Mouse (Mus musculus): ENCODE measurements around the gene Zfp872. TPM values are rescaled to one million over a fixed set of nuclear protein-coding genes. Genes with fewer than 3 reads are reported as not detected.

The Zfp872 gene
- total and polyA plus RNA-seq, 3 experiments = not detected

DNA sequence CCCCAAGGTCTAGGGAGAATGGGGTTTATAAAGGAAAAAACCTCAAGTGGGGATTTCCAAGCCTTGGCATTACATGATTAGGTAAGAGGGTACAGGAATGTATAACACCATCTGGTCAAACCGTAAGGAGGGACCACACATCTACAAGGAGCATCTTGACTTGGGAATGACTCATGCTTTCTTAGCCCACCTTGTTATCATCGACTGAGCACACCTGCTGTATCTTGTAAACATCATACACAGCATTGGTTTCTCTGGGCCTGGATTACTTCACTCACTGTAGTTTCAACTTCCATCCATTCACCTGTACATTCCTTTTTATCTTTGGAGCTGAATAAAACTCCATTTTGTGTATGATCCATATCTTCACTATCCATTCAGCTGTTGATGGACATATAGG, 56.4 kb downstream of the Zfp872 start:
- Histone ChIP-seq H3K4me1 (ENCODE audit: control insufficient read depth in 1 of 2, insufficient read depth in 2 of 2) (no peaks in the 10 kb centered on the region), H3K36me3 (replicated peaks in 1 of 2; ENCODE audit: control insufficient read depth in 1 of 2, insufficient read depth in 1 of 2, low read length in 1 of 2) (peaks cover 26 to 73% of the 10 kb centered on the region in 2 experiments), H3K79me2 (replicated peaks; ENCODE audit: control insufficient read depth, extremely low read depth, insufficient read depth, poor library complexity, severe bottlenecking) (0 out of 2 replicates have a peak, but pooled peaks cover 3% of the 10 kb centered on the region), H3K27ac (ENCODE audit: insufficient read depth, low read depth) (no peak overlapping the region), H3K9me3 (replicated peaks; ENCODE audit: low read length) (peaks cover 24% of the 10 kb centered on the region), H3K27me3 (replicated peaks) (no peaks in the 10 kb centered on the region), H3K9ac (ENCODE audit: insufficient read depth, low read depth) (no peak overlapping the region), H3K4me2 (ENCODE audit: insufficient read depth, low read depth, poor library complexity, severe bottlenecking) (no peak overlapping the region), H3K4me3 (replicated peaks in 1 of 3; ENCODE audit: low read depth in 2 of 3, low read length in 2 of 3, poor library complexity in 1 of 3) (no peak overlapping the region)
- in situ Hi-C loops (cut with MboI; ENCODE audit: low pct_ligation_motif_present, low pct_unique_long_range_greater_than_20kb, low sequenced_read_pairs) (no loop called here), dilution Hi-C loops (cut with MboI; ENCODE audit: extremely low pct_ligation_motif_present, extremely low pct_unique_long_range_greater_than_20kb, low sequenced_read_pairs) (no loop called here)
- DNase-seq (ENCODE audit: extremely low read depth) = no peak
- TF ChIP-seq JUN (IDR thresholded peaks at IDR 0.05; ENCODE audit: insufficient read depth, low read depth, low read length) = no peak
- no peak for TF ChIP-seq HCFC1 (IDR thresholded peaks at IDR 0.05; ENCODE audit: low read depth, low read length)
- TF ChIP-seq TBP (conservative IDR thresholded peaks at IDR 0.05; ENCODE audit: low read depth, low read length) = no peak
- TF ChIP-seq RAD21 (IDR thresholded peaks at IDR 0.05; ENCODE audit: low read depth, low read length) = no peak
- TF ChIP-seq ZC3H11A (IDR thresholded peaks at IDR 0.05; ENCODE audit: low read depth, low read length) = no peak
- no peak for TF ChIP-seq ZMIZ1 (IDR thresholded peaks at IDR 0.05; ENCODE audit: low read depth, low read length)
- no peak for TF ChIP-seq KAT2A (IDR thresholded peaks at IDR 0.05; ENCODE audit: insufficient replicate concordance, low read length)
- no peak for TF ChIP-seq ZNF384 (IDR thresholded peaks at IDR 0.05; ENCODE audit: low read depth, low read length)
- TF ChIP-seq CHD1 (IDR thresholded peaks at IDR 0.05; ENCODE audit: low read depth, low read length) = no peak
- TF ChIP-seq MEF2A (IDR thresholded peaks at IDR 0.05; ENCODE audit: borderline replicate concordance, low read depth, low read length) = no peak

Other genes starting within 250 kb of the Zfp872 start
- 4.0 and 4.4 TPM in 2 replicates for gene Swsap1, start 232.3 kb upstream of the Zfp872 start, total RNA-seq (2012; rRNA removed)
- 4.1 and 4.4 TPM in 2 replicates for gene Swsap1, start 232.3 kb upstream of the Zfp872 start, total RNA-seq (2014; rRNA removed)
- gene Swsap1, start 232.3 kb upstream of the Zfp872 start, polyA plus RNA-seq (2012; ENCODE audit: insufficient read length, low read depth) = 2.9 and 3.1 TPM in 2 replicates
- 0.80 and 2.0 TPM in 2 replicates for gene Epor, start 224.6 kb upstream of the Zfp872 start, total RNA-seq (2012; rRNA removed)
- gene Epor, start 224.6 kb upstream of the Zfp872 start, total RNA-seq (2014; rRNA removed) = not detected in 2 replicates
- gene Epor, start 224.6 kb upstream of the Zfp872 start, polyA plus RNA-seq (2012; ENCODE audit: insufficient read length, low read depth) = 0.18 and 0.20 TPM in 2 replicates
- gene Rgl3, start 198.6 kb upstream of the Zfp872 start, total RNA-seq (2012; rRNA removed) = not detected in 2 replicates
- gene Rgl3, start 198.6 kb upstream of the Zfp872 start, total RNA-seq (2014; rRNA removed) = not detected in 2 replicates
- gene Rgl3, start 198.6 kb upstream of the Zfp872 start, polyA plus RNA-seq (2012; ENCODE audit: insufficient read length, low read depth) = not detected in 2 replicates
- 0.21 and 0.25 TPM in 2 replicates for gene Ccdc151, start 185.5 kb upstream of the Zfp872 start, total RNA-seq (2012; rRNA removed)
- 0.13 and 0.20 TPM in 2 replicates for gene Ccdc151, start 185.5 kb upstream of the Zfp872 start, total RNA-seq (2014; rRNA removed)
- gene Ccdc151, start 185.5 kb upstream of the Zfp872 start, polyA plus RNA-seq (2012; ENCODE audit: insufficient read length, low read depth) = 0.16 and 0.23 TPM in 2 replicates
- 144 and 160 TPM in 2 replicates for gene Prkcsh, start 185.3 kb upstream of the Zfp872 start, total RNA-seq (2012; rRNA removed)
- 65.5 and 72.1 TPM in 2 replicates for gene Prkcsh, start 185.3 kb upstream of the Zfp872 start, total RNA-seq (2014; rRNA removed)
- 143 and 148 TPM in 2 replicates for gene Prkcsh, start 185.3 kb upstream of the Zfp872 start, polyA plus RNA-seq (2012; ENCODE audit: insufficient read length, low read depth)
- 0.04 TPM in 1 of 2 replicates, not detected in the other for gene Elavl3, start 136.1 kb upstream of the Zfp872 start, total RNA-seq (2012; rRNA removed)
- gene Elavl3, start 136.1 kb upstream of the Zfp872 start, total RNA-seq (2014; rRNA removed) = not detected in 2 replicates
- gene Elavl3, start 136.1 kb upstream of the Zfp872 start, polyA plus RNA-seq (2012; ENCODE audit: insufficient read length, low read depth) = 0.06 and 0.10 TPM in 2 replicates
- gene Gm49318, start 116.8 kb upstream of the Zfp872 start, total RNA-seq (2012; rRNA removed) = not detected in 2 replicates
- not detected in 2 replicates for gene Gm49318, start 116.8 kb upstream of the Zfp872 start, total RNA-seq (2014; rRNA removed)
- gene Gm49318, start 116.8 kb upstream of the Zfp872 start, polyA plus RNA-seq (2012; ENCODE audit: insufficient read length, low read depth) = not detected in 2 replicates
- 8.9 and 9.0 TPM in 2 replicates for gene Zfp653, start 116.7 kb upstream of the Zfp872 start, total RNA-seq (2012; rRNA removed)
- gene Zfp653, start 116.7 kb upstream of the Zfp872 start, total RNA-seq (2014; rRNA removed) = 9.3 and 10.4 TPM in 2 replicates
- 10.1 and 11.4 TPM in 2 replicates for gene Zfp653, start 116.7 kb upstream of the Zfp872 start, polyA plus RNA-seq (2012; ENCODE audit: insufficient read length, low read depth)
- 57.1 and 59.4 TPM in 2 replicates for gene Ecsit, start 102.7 kb upstream of the Zfp872 start, total RNA-seq (2012; rRNA removed)
- 37.7 and 38.7 TPM in 2 replicates for gene Ecsit, start 102.7 kb upstream of the Zfp872 start, total RNA-seq (2014; rRNA removed)
- 45.2 and 48.5 TPM in 2 replicates for gene Ecsit, start 102.7 kb upstream of the Zfp872 start, polyA plus RNA-seq (2012; ENCODE audit: insufficient read length, low read depth)
- not detected in 2 replicates for gene Cnn1, start 88.9 kb upstream of the Zfp872 start, total RNA-seq (2012; rRNA removed)
- not detected in 2 replicates for gene Cnn1, start 88.9 kb upstream of the Zfp872 start, total RNA-seq (2014; rRNA removed)
- gene Cnn1, start 88.9 kb upstream of the Zfp872 start, polyA plus RNA-seq (2012; ENCODE audit: insufficient read length, low read depth) = not detected in 2 replicates
- gene Elof1, start 70.9 kb upstream of the Zfp872 start, total RNA-seq (2012; rRNA removed) = 111 and 148 TPM in 2 replicates
- gene Elof1, start 70.9 kb upstream of the Zfp872 start, total RNA-seq (2014; rRNA removed) = 120 and 142 TPM in 2 replicates
- 96.9 and 107 TPM in 2 replicates for gene Elof1, start 70.9 kb upstream of the Zfp872 start, polyA plus RNA-seq (2012; ENCODE audit: insufficient read length, low read depth)
- gene Acp5, start 52.4 kb upstream of the Zfp872 start, total RNA-seq (2012; rRNA removed) = 0.29 and 0.34 TPM in 2 replicates
- not detected in 2 replicates for gene Acp5, start 52.4 kb upstream of the Zfp872 start, total RNA-seq (2014; rRNA removed)
- 0.30 TPM in 1 of 2 replicates, not detected in the other for gene Acp5, start 52.4 kb upstream of the Zfp872 start, polyA plus RNA-seq (2012; ENCODE audit: insufficient read length, low read depth)
- gene Pigyl, start 31.2 kb upstream of the Zfp872 start, total RNA-seq (2012; rRNA removed) = 22.4 and 24.9 TPM in 2 replicates
- gene Pigyl, start 31.2 kb upstream of the Zfp872 start, total RNA-seq (2014; rRNA removed) = 4.3 and 5.0 TPM in 2 replicates
- 17.7 and 22.8 TPM in 2 replicates for gene Pigyl, start 31.2 kb upstream of the Zfp872 start, polyA plus RNA-seq (2012; ENCODE audit: insufficient read length, low read depth)
- 14.0 and 14.2 TPM in 2 replicates for gene Zfp809, start 37.6 kb downstream of the Zfp872 start, total RNA-seq (2012; rRNA removed)
- gene Zfp809, start 37.6 kb downstream of the Zfp872 start, total RNA-seq (2014; rRNA removed) = 11.4 and 13.9 TPM in 2 replicates
- gene Zfp809, start 37.6 kb downstream of the Zfp872 start, polyA plus RNA-seq (2012; ENCODE audit: insufficient read length, low read depth) = 23.8 and 24.1 TPM in 2 replicates
- gene Zfp599, start 71.8 kb downstream of the Zfp872 start, total RNA-seq (2012; rRNA removed) = 2.2 and 2.9 TPM in 2 replicates
- 2.3 and 2.4 TPM in 2 replicates for gene Zfp599, start 71.8 kb downstream of the Zfp872 start, total RNA-seq (2014; rRNA removed)
- 1.7 and 2.1 TPM in 2 replicates for gene Zfp599, start 71.8 kb downstream of the Zfp872 start, polyA plus RNA-seq (2012; ENCODE audit: insufficient read length, low read depth)
- gene Zfp810, start 119.6 kb downstream of the Zfp872 start, total RNA-seq (2012; rRNA removed) = 7.1 and 7.2 TPM in 2 replicates
- 7.5 and 9.7 TPM in 2 replicates for gene Zfp810, start 119.6 kb downstream of the Zfp872 start, total RNA-seq (2014; rRNA removed)
- 4.0 and 4.3 TPM in 2 replicates for gene Zfp810, start 119.6 kb downstream of the Zfp872 start, polyA plus RNA-seq (2012; ENCODE audit: insufficient read length, low read depth)
- gene Anln, start 201.1 kb downstream of the Zfp872 start, total RNA-seq (2012; rRNA removed) = 12.2 and 14.6 TPM in 2 replicates
- gene Anln, start 201.1 kb downstream of the Zfp872 start, total RNA-seq (2014; rRNA removed) = 15.7 and 16.2 TPM in 2 replicates
- 12.3 and 14.9 TPM in 2 replicates for gene Anln, start 201.1 kb downstream of the Zfp872 start, polyA plus RNA-seq (2012; ENCODE audit: insufficient read length, low read depth)
- 0.46 and 0.93 TPM in 2 replicates for gene 9530077C05Rik, start 223.4 kb downstream of the Zfp872 start, total RNA-seq (2012; rRNA removed)
- gene 9530077C05Rik, start 223.4 kb downstream of the Zfp872 start, total RNA-seq (2014; rRNA removed) = 0.71 and 0.78 TPM in 2 replicates
- 0.27 and 1.4 TPM in 2 replicates for gene 9530077C05Rik, start 223.4 kb downstream of the Zfp872 start, polyA plus RNA-seq (2012; ENCODE audit: insufficient read length, low read depth)